Mouse (Mus musculus) testis, adult 2 months (tissue): ENCODE measurements at regions not wholly inside any gene's neighbourhood (a gene's known extent, or its start where the extent isn't known, plus 50 kb on each side); places are given as distances from the start of the nearest gene placed in this dataset.

ENCODE experiments used
- CTCF ChIP-seq: fragments of 200-500 bp; IDR thresholded peaks from 2 replicates; pipeline ENCODE4 v1.5.1; 2012; ENCODE audit warnings: low read depth, mild to moderate bottlenecking, inconsistent platforms, low read length, moderate library complexity; ENCODE audit not compliant: control insufficient read depth, insufficient read depth, insufficient replicate concordance
- POLR2A ChIP-seq: fragments of 200-500 bp; IDR thresholded peaks from 2 replicates; pipeline ENCODE4 v1.6.1; 2012; ENCODE audit warnings: low read depth, mild to moderate bottlenecking, inconsistent platforms, low read length, moderate library complexity; ENCODE audit not compliant: control insufficient read depth

DNA sequence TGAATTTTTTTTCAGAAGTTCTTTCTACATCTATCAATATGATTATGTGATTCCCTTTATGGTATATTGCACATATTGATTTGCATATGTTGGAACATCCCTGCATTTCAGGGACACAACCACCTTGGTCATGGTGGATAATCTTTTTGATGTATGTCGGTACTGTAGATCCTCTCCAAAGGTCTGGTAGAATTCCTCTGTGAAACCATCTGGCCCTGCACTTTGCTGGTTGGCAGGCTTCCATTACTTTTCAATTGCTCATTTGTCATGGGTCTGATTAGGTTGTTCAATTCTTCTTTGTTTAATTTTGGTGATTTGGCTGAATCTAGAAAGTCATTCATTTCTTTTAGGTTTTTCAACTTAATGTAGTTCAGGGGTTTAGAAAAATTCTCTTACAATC, 288.2 kb downstream of the Col12a1 start:
- TF ChIP-seq POLR2A (no peak), CTCF (no peak)
